Mouse (Mus musculus): ENCODE measurements at regions not wholly inside any gene's neighbourhood (a gene's known extent, or its start where the extent isn't known, plus 50 kb on each side); places are given as distances from the start of the nearest gene placed in this dataset.

- no peak for DNase-seq (ENCODE audit: low read depth)
Observed at GRCm38 (mm10) chr19:15649368-15649767, 297.8 kb downstream of the Psat1 start.

- no peak for DNase-seq (ENCODE audit: low read depth)
Observed at GRCm38 (mm10) chr19:15647313-15647712, 299.8 kb downstream of the Psat1 start.

GRCm38 (mm10) chr19:15644786-15645185 lies 302.4 kb downstream of the Psat1 start:
- no peak for DNase-seq (ENCODE audit: low read depth)

DNA sequence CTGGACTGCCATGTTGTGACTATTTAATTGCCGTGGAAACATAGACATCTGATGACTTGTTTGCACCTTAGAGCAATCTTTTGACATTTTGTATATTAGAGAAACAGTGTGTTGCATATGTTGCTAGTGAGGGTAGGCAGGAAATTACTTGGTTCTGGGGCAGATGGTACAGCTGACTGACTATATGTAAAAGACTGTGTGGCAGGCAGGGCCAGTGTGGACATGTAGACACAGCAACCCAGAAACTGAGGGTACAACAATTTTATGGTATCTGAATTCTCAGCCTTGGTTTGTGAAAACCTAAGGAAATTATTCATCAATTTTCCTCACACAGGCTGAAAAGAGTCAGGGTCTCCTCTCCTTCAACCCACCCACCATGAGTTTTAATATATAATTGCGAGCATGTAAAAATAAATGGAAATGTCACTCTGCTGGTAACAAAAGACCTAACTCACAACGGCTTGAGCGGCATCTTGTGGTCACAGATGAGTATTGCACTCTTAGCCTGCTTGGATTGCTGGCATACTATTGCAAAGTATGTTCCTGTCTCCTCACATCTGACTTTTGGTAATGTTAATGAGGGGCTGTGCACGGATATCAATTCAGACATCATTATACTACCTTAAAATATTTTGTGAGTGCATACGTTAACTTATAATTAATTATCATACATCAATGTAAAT lies 329.8 kb downstream of the Psat1 start:
- DNase-seq (ENCODE audit: low read depth), result no peak

- no peak for DNase-seq (ENCODE audit: low read depth)
Observed at GRCm38 (mm10) chr19:15614648-15615561, 332.2 kb downstream of the Psat1 start.

DNA sequence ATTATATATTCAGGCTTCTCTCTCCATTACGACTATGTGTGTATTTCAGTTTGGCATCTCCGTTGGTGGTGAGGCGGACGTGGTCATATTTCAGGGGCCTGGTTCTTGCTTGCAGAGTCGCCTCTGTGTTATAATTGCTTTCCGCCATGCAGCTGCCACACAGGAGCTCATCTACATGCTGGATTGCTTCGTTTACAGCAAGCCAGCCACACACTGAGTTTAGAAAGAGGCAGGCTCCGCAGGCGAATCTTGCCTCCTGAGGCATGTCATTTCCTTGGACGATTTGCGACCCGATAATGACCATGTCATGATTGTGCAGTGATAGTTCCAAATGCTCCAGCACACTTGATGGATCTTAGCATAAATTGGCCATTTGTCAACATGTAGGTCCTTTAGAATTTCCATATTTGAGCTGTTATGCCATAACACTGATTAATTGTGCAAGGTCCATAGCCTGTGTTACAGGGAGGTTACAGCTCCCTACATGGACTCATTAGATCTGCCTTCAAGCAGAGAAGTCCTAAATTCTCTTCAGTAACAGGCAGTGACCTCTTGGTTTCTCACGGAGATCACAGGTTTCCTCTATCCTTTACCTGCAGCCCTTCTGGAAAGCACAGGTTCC lies 335.9 kb downstream of the Psat1 start:
- DNase-seq (ENCODE audit: low read depth), result no peak

DNA sequence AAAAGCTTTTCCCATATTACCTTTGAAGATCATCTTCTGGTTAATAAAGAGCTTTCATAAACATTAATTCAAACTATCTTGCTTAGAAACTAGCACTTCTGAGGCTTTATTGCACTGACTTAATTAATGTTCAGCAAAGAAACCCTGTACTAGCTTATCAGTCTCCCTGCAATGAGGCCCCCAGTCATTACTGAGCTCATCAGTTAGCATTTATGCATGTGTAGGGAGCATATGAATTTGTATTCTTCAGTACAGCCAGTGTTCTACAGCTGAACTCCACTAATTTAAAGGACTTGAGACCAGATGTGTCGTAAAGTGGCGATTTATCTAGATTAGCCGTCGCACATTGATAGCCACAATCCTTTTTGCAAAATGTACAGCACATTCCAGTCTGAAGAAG lies 340.7 kb downstream of the Psat1 start:
- DNase-seq (ENCODE audit: low read depth), result no peak

DNA sequence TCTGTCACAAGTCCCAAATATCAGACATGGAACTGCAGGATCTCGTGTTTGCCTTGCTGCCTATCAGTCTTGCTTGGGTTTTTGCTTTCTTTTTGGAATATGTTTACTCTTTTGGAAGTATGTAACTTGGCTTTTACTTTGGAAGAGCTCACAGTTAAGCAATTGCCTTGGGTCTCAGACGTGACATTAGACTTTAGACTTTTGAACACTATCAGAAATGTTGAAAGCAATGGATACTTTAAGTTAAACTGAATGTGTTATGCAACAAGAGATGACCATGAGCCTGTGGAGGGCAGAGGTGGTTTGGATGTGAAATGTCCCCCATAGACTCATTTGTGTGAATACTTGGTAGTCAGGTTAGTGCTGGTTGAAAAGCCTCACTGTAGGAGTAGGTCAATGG lies 354.3 kb downstream of the Psat1 start:
- DNase-seq (ENCODE audit: low read depth), result no peak

DNA sequence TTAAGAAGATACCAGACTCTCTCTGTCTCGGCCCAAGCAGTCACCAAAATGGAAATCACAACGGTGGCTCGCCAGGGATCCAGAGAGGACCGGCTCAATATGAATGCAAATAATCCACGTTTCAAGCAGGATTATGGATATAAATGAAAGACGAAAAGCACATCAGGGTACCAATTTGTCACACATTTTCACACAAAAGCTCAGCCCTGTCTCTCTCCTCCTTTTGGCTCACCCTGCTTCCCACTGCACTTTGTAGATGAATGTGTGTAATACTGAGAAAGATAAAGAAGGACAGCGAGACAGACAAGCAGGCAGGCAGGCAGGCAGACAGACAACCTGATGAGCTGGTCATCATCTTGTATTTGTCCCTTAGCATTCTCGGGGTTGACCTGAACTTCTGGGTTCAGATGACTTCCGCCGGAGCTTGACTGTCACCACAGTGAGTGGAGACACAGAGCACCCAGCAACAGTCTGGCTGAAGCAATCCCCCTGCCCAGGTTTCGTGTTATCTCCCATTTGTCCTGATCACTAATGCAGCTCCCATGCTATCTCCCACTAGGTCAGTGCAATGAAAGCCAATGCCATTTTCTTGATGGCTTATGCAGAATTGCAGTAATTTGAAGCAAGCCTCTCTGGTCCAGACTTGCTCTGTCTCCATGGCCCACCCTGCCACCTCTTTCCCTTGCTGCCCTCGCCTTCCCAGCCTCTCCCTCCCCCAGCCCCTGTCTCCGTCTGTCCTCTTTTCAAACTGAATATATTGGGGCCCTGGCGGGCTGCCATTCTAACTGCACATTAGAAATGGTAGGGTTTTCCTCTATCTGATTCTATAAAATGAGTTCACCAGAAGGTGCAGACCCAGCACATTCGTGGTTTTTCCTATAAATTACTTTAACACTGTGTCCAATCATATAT lies 363.1 kb downstream of the Psat1 start:
- no peak for DNase-seq (ENCODE audit: low read depth)

DNA sequence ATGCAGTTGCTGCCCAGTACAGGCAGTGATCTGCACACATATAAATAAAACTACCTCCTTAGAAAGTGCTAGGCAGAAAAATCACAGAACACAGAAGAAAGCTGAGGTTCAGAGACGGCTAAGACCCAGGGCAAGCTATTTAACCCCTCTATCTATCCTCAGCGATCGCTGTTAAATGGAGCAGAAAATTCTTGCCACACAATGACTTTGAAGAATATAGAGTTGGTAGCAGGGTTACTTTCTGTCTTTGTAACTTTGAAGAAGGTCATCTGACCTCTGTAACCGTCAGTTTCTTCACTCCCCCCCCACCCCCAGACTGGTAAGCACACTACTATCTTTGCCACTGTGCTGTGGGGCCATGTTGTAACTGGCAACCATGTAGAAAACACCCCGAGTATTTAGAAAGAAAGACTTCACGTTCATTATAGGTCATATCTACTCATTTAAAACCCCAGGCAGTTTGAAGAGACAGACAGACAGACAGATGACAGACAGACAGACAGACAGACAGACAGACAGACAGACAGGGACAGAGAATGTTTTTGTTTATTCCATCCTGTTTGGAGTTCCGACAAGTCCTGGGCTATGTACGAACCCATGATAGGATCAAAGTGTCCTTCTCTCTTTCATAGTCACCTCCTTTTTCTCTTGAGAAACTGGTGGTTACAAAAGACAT lies 363.9 kb downstream of the Psat1 start:
- DNase-seq (ENCODE audit: low read depth), result no peak

GRCm38 (mm10) chr19:15571204-15571603 lies 375.9 kb downstream of the Psat1 start:
- no peak for DNase-seq (ENCODE audit: low read depth)

DNA sequence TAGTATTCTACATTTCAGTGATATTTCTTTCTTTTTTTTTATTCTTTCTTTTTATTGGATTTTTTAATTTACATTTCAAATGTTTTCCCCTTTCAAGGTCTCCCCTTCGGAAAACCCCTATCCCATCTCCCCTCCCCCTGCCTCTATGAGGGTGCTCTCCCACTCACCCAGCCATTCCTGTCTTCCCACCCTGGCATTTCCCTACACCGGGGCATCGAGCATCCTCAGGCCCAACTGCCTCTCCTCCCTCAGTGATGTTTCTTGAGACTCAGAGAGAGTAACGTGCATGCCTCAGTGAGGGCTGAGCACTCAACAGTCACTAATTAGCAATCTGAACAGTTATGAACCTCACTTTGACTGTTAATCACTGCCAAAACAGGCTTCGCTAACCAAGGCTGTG lies 385.6 kb downstream of the Psat1 start:
- no peak for DNase-seq (ENCODE audit: low read depth)

GRCm38 (mm10) chr19:15553953-15554352 lies 393.2 kb downstream of the Psat1 start:
- DNase-seq (ENCODE audit: low read depth), result no peak

- no peak for DNase-seq (ENCODE audit: low read depth)
Observed at GRCm38 (mm10) chr19:15517853-15518252, 429.3 kb downstream of the Psat1 start.

DNA sequence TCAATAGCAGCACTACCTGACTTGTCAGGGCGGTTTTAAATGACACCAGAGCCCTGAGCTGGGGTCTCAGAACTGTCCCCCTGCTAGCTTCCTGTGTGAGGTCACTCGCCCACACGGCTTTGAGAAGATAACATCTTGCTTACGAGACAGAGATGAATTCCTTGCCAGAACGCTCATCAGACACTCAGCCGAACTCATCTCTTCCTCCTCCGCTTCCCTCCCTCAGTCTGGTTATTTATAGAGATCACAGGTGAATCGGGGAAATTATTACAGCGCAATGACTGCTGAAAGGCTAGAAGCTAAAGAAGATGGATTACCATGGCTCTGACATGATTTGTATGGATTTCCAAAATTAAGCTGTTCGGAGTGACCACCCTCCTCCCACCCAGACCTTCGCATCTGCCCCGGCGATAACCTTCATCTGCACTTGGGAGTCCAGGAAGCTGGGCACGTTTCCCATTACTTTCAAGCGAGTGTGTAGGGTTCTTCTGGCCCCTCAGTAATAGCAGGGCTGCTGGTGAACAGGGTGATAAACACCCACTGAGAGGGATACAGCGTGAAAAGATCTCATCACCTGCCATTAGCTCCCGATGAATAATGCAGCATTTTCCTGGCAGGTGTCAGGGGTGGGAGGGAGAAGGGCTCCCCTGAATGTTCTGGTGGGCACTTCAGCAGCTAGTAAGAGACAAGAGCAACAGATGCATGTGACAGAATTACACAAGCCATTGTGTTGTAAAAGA lies 430.4 kb downstream of the Psat1 start:
- DNase-seq (ENCODE audit: low read depth), result no peak

DNA sequence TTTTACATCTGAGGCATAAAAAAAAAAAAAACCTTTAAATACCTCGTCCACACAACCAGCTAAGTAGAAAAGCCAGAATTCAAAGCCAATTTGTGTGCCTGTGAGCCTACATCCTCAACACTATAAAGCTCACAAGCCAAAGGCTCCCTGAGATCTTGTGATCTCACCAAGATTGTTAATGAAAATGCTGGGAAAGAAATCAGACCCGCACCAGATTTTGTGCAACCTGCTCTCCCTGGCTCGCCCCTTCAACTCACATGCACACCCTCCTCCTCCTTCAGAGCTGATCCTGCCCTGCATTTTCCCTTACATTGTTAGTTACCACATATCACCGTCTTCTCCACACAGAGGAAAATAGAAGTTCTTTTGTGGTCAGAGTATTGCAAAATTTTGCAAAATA lies 433.9 kb downstream of the Psat1 start:
- no peak for DNase-seq (ENCODE audit: low read depth)

- DNase-seq (ENCODE audit: low read depth), result no peak
Observed at GRCm38 (mm10) chr19:15510395-15510794, 436.7 kb downstream of the Psat1 start.

DNA sequence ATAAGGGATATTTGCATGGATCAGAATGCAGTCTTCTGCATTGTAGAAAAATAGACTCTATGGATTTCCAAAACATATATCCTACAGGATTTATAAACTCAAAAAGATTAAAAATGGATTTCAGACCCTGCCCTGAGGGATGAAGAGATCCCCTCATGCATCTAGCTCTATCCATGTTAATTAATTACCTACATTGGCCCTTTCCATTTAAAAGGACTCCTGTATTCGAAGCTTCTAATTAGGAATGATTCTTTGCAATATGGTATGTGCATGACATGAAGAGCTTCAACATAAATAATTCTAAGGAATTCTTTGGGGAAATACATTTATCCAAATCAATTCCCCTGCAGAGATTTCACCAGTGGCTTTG lies 444.2 kb downstream of the Psat1 start:
- DNase-seq (ENCODE audit: low read depth), result no peak

DNA sequence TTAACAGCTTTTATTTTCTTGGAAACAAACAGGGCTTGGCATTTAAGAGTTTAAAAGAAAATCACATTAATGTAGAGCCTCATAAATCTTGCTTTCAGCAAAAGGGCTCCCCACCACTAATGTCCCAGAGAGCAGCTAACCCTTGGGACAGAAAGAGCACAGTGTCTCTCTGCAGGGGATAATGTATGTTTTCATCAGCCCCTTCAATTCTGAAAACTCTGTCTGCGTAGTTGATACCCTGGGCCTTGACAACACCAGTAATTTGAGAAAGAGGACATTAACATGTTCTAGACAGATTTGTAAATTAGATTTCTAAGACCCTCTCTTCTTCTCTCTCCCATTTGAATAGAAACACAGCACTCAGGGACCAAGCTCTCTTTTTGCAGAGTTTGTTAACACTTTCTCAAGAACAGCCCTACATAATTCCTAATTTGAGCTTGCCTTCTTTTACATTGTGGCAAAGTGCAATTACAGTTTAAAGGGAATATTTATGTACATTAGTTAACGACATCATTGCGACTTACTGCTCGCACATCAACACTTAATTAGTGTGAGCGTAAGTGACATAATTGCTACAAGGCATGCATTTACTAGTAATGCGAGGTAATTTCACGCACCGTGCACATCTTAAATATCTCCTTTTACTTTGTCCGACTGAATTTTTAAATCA lies 444.7 kb downstream of the Psat1 start:
- DNase-seq (ENCODE audit: low read depth), result no peak

GRCm38 (mm10) chr19:15495532-15495931 lies 451.6 kb downstream of the Psat1 start:
- no peak for DNase-seq (ENCODE audit: low read depth)
